In genomic region chr13:23372433-23372832, GRCm38 (mm10) we compare ENCODE assay signal across 14 mouse cellular contexts.
"Had no signal": no experiment of that assay in that cellular context is flagged by ENCODE, and none has a peak within 500 bp of the region (broad histone marks: within the 10 kb centered on the region; RNA-seq: fewer than 3 reads in every experiment).

No protein-coding gene starts in this region.

- ATAC-seq: midbrain, embryonic 16.5 days had no signal

- H3K4me3 ChIP-seq: midbrain, embryonic 10.5 days; midbrain, embryonic 12.5 days; neural tube, embryonic 12.5 days; stomach, embryonic 15.5 days had no signal

- H3K27me3 ChIP-seq: midbrain, embryonic 12.5 days; neural tube, embryonic 12.5 days; stomach, embryonic 15.5 days had no signal

- H3K36me3 ChIP-seq: midbrain, embryonic 10.5 days; midbrain, embryonic 12.5 days; neural tube, embryonic 12.5 days; stomach, embryonic 15.5 days had no signal

- H3K4me2 ChIP-seq: lung, embryonic 14.5 days; midbrain, embryonic 12.5 days; neural tube, embryonic 12.5 days; stomach, embryonic 15.5 days had no signal

- DNase-seq: lung, adult 18-20 months; lung, embryonic 14.5 days; lung, postnatal 10 days; lung, postnatal 4 days; midbrain, embryonic 14.5 days; right cerebral cortex, postnatal 14 days; thymus, adult 2 months; thymus, postnatal 25 days; thymus, postnatal 4 days had no signal
